Mouse (Mus musculus): Measurements from ENCODE around the gene Rpain. TPM values are rescaled to one million over a fixed set of nuclear protein-coding genes. Genes with fewer than 3 reads are reported as not detected.

Gene Rpain
- polyA plus RNA-seq, 1 experiment from 2014 or later, result 88.3 TPM

- Histone ChIP-seq H3K4me2 (replicated peaks) (peak overlapping the region; percentile 83), H3K4me1 (peaks cover 25% of the 10 kb centered on the region), H3K27me3 (no peaks in the 10 kb centered on the region), H3K9ac (replicated peaks) (peak overlapping the region; percentile 59), H3K9me3 (no peaks in the 10 kb centered on the region), H3K27ac (replicated peaks) (peak overlapping the region; percentile 94), H3K4me3 (peak overlapping the region; percentile 89), H3K36me3 (peaks cover 28% of the 10 kb centered on the region)
- 16% methylated on average over 24 of the region's 24 CpGs for WGBS
- ATAC-seq (replicated peaks), result peak; percentile 51
These were observed 837 bp downstream of the Rpain start for GRCm38 (mm10) chr11:70970560-70971540.

GRCm38 (mm10) chr11:70972586-70972985 lies 2.6 kb downstream of the Rpain start:
- Histone ChIP-seq H3K27ac (replicated peaks) (no peak overlapping the region), H3K4me2 (replicated peaks) (no peak overlapping the region), H3K27me3 (no peaks in the 10 kb centered on the region), H3K4me3 (no peak overlapping the region), H3K4me1 (peaks cover 22% of the 10 kb centered on the region), H3K36me3 (peaks cover 35% of the 10 kb centered on the region), H3K9ac (replicated peaks) (no peak overlapping the region), H3K9me3 (no peaks in the 10 kb centered on the region)
- WGBS, result 52% methylated on average over 1 of the region's 1 CpGs
- no peak for ATAC-seq (replicated peaks)

- Histone ChIP-seq H3K27ac (replicated peaks) (no peak overlapping the region), H3K4me2 (replicated peaks) (no peak overlapping the region), H3K4me1 (peaks cover 10% of the 10 kb centered on the region), H3K9me3 (no peaks in the 10 kb centered on the region), H3K36me3 (peaks cover 49% of the 10 kb centered on the region), H3K4me3 (no peak overlapping the region), H3K27me3 (no peaks in the 10 kb centered on the region), H3K9ac (replicated peaks) (no peak overlapping the region)
- WGBS, result 70% methylated on average over 4 of the region's 4 CpGs
- no peak for ATAC-seq (replicated peaks)
These were observed 3.9 kb downstream of the Rpain start for GRCm38 (mm10) chr11:70973947-70974346.

- Histone ChIP-seq H3K9ac (replicated peaks) (no peak overlapping the region), H3K27ac (replicated peaks) (no peak overlapping the region), H3K4me1 (peaks cover 8% of the 10 kb centered on the region), H3K4me2 (replicated peaks) (no peak overlapping the region), H3K9me3 (no peaks in the 10 kb centered on the region), H3K4me3 (no peak overlapping the region), H3K27me3 (no peaks in the 10 kb centered on the region), H3K36me3 (peaks cover 59% of the 10 kb centered on the region)
- ATAC-seq (replicated peaks), result no peak
- 79% methylated on average over 2 of the region's 2 CpGs for WGBS
These were observed 5.2 kb downstream of the Rpain start for GRCm38 (mm10) chr11:70975193-70975592.

GRCm38 (mm10) chr11:70977293-70977692 lies 7.3 kb downstream of the Rpain start:
- H3K4me2 ChIP-seq (replicated peaks), result no peak overlapping the region
- no peaks in the 10 kb centered on the region for H3K9me3 ChIP-seq
- H3K4me1 ChIP-seq, result peaks cover 13% of the 10 kb centered on the region
- H3K36me3 ChIP-seq, result peaks cover 69% of the 10 kb centered on the region
- ATAC-seq (replicated peaks), result no peak
- H3K27me3 ChIP-seq, result no peaks in the 10 kb centered on the region
- H3K27ac ChIP-seq (replicated peaks), result no peak overlapping the region
- no peak overlapping the region for H3K4me3 ChIP-seq
- WGBS, result 92% methylated on average over 6 of the region's 6 CpGs
- H3K9ac ChIP-seq (replicated peaks), result no peak overlapping the region

GRCm38 (mm10) chr11:70980232-70980631 lies 10.2 kb downstream of the Rpain start:
- Histone ChIP-seq H3K4me1 (peaks cover 15% of the 10 kb centered on the region), H3K36me3 (peaks cover 57% of the 10 kb centered on the region)
- WGBS, result 89% methylated on average over 6 of the region's 6 CpGs

GRCm38 (mm10) chr11:70980751-70981510 lies 10.9 kb downstream of the Rpain start:
- Histone ChIP-seq H3K9me3 (no peaks in the 10 kb centered on the region), H3K9ac (replicated peaks) (no peak overlapping the region), H3K27me3 (no peaks in the 10 kb centered on the region), H3K4me2 (replicated peaks) (no peak overlapping the region), H3K27ac (replicated peaks) (no peak overlapping the region), H3K4me3 (no peak overlapping the region), H3K36me3 (peaks cover 56% of the 10 kb centered on the region), H3K4me1 (peaks cover 15% of the 10 kb centered on the region)
- 94% methylated on average over 14 of the region's 14 CpGs for WGBS
- no peak for ATAC-seq (replicated peaks)

More at GRCm38 (mm10) chr11:70980232-70980631, 10.2 kb downstream of the Rpain start:
- no peak overlapping the region for H3K4me3 ChIP-seq
- no peak overlapping the region for H3K4me2 ChIP-seq (replicated peaks)
- no peaks in the 10 kb centered on the region for H3K27me3 ChIP-seq
- no peak for ATAC-seq (replicated peaks)
- H3K9ac ChIP-seq (replicated peaks), result no peak overlapping the region
- H3K9me3 ChIP-seq, result no peaks in the 10 kb centered on the region
- no peak overlapping the region for H3K27ac ChIP-seq (replicated peaks)

- Histone ChIP-seq H3K9me3 (no peaks in the 10 kb centered on the region), H3K4me3 (peak overlapping the region; percentile 100), H3K4me1 (peaks cover 15% of the 10 kb centered on the region), H3K4me2 (replicated peaks) (peak overlapping the region; percentile 65), H3K27me3 (no peaks in the 10 kb centered on the region), H3K27ac (replicated peaks) (no peak overlapping the region), H3K9ac (replicated peaks) (peak overlapping the region; percentile 94), H3K36me3 (peaks cover 57% of the 10 kb centered on the region)
- WGBS, result 9% methylated on average over 12 of the region's 12 CpGs
- no peak for ATAC-seq (replicated peaks)
These were observed 12.0 kb downstream of the Rpain start for GRCm38 (mm10) chr11:70982030-70982429.

- Histone ChIP-seq H3K36me3 (peaks cover 57% of the 10 kb centered on the region), H3K4me1 (peaks cover 15% of the 10 kb centered on the region), H3K27ac (replicated peaks) (0 out of 2 replicates have a peak within 1 kb of the TSS, but pooled peaks have one; percentile 32), H3K9ac (replicated peaks) (peak within 1 kb of the TSS; percentile 94), H3K4me2 (replicated peaks) (peak within 1 kb of the TSS; percentile 65), H3K27me3 (no peaks in the 10 kb centered on the region), H3K9me3 (no peaks in the 10 kb centered on the region), H3K4me3 (peak within 1 kb of the TSS; percentile 100)
- ATAC-seq (replicated peaks), result peak; percentile 97
- under 1% methylated on average over 63 of the region's 64 CpGs for WGBS
These were observed 12.7 kb downstream of the Rpain start, which contains the start of gene C1qbp for GRCm38 (mm10) chr11:70982557-70983228. Gene C1qbp (minus strand): TSS chr11:70983026.

GRCm38 (mm10) chr11:71001167-71001566 lies 31.2 kb downstream of the Rpain start:
- Histone ChIP-seq H3K27me3 (no peaks in the 10 kb centered on the region), H3K9me3 (no peaks in the 10 kb centered on the region), H3K4me2 (replicated peaks) (no peak overlapping the region), H3K27ac (replicated peaks) (no peak overlapping the region), H3K9ac (replicated peaks) (no peak overlapping the region), H3K36me3 (peaks cover 38% of the 10 kb centered on the region), H3K4me1 (peaks cover 21% of the 10 kb centered on the region), H3K4me3 (no peak overlapping the region)
- 74% methylated on average over 4 of the region's 4 CpGs for WGBS
- no peak for ATAC-seq (replicated peaks)

GRCm38 (mm10) chr11:71003611-71004315 lies 33.8 kb downstream of the Rpain start:
- Histone ChIP-seq H3K36me3 (peaks cover 26% of the 10 kb centered on the region), H3K4me3 (peak overlapping the region; percentile 99), H3K4me1 (peaks cover 21% of the 10 kb centered on the region), H3K27me3 (no peaks in the 10 kb centered on the region), H3K27ac (replicated peaks) (peak overlapping the region; percentile 79), H3K9ac (replicated peaks) (peak overlapping the region; percentile 67), H3K9me3 (no peaks in the 10 kb centered on the region), H3K4me2 (replicated peaks) (peak overlapping the region; percentile 78)
- peak; percentile 82; the same call in 1 of the 2 replicates for ATAC-seq (replicated peaks)
- under 1% methylated on average over 49 of the region's 49 CpGs for WGBS

All from forebrain, embryonic 15.5 days (tissue).